Mouse (Mus musculus): ENCODE data around the gene Lactb. TPM values are rescaled to one million over a fixed set of nuclear protein-coding genes. Genes with fewer than 3 reads are reported as not detected.
A peak's percentile ranks its signal among the peaks of the same experiment; 100 is the strongest.

Gene Lactb
- polyA plus RNA-seq, 1 experiment = 9.5 TPM

- Histone ChIP-seq H3K4me3 (ENCODE audit: extremely low read depth, insufficient read depth, insufficient read length) (no peak overlapping the region), H3K27ac (ENCODE audit: insufficient read depth, low read length) (no peak overlapping the region), H3K27me3 (ENCODE audit: control insufficient read depth, insufficient read depth, low read length) (no peaks in the 10 kb centered on the region), H3K36me3 (ENCODE audit: control insufficient read depth, insufficient read depth, low read length) (no peaks in the 10 kb centered on the region), H3K4me1 (ENCODE audit: control insufficient read depth, insufficient read depth, insufficient read length) (no peaks in the 10 kb centered on the region)
- 28% methylated on average over 7 of the region's 7 CpGs for WGBS
- DNase-seq (ENCODE audit: low read depth in 1 of 2, low spot score in 2 of 2) = peak in 1 of 2 experiments; percentile 31
- TF ChIP-seq CTCF (IDR thresholded peaks at IDR 0.05; ENCODE audit: extremely low read depth, insufficient read depth, insufficient read length, insufficient replicate concordance) = no peak
- TF ChIP-seq POLR2A (IDR thresholded peaks at IDR 0.05; ENCODE audit: low read depth, low read length) = no peak
Observed at GRCm38 (mm10) chr9:66985377-66985776, 10.1 kb upstream of the Lactb start.

GRCm38 (mm10) chr9:66982085-66982484, 6.8 kb upstream of the Lactb start:
- no peaks in the 10 kb centered on the region for H3K4me1 ChIP-seq (ENCODE audit: control insufficient read depth, insufficient read depth, insufficient read length)
- no peak for DNase-seq (ENCODE audit: low read depth in 1 of 2, low spot score in 2 of 2)
- H3K27ac ChIP-seq (ENCODE audit: insufficient read depth, low read length) = no peak overlapping the region
- H3K4me3 ChIP-seq (ENCODE audit: extremely low read depth, insufficient read depth, insufficient read length) = no peak overlapping the region
- TF ChIP-seq CTCF (IDR thresholded peaks at IDR 0.05; ENCODE audit: extremely low read depth, insufficient read depth, insufficient read length, insufficient replicate concordance) = no peak
- TF ChIP-seq POLR2A (IDR thresholded peaks at IDR 0.05; ENCODE audit: low read depth, low read length) = no peak
- H3K36me3 ChIP-seq (ENCODE audit: control insufficient read depth, insufficient read depth, low read length) = no peaks in the 10 kb centered on the region
- no peaks in the 10 kb centered on the region for H3K27me3 ChIP-seq (ENCODE audit: control insufficient read depth, insufficient read depth, low read length)
- 89% methylated on average over 7 of the region's 7 CpGs for WGBS

GRCm38 (mm10) chr9:66980458-66980857, 5.2 kb upstream of the Lactb start:
- peaks cover 5% of the 10 kb centered on the region; the same call in 1 of the 2 replicates for H3K4me1 ChIP-seq (ENCODE audit: control insufficient read depth, insufficient read depth, insufficient read length)
- no peaks in the 10 kb centered on the region for H3K36me3 ChIP-seq (ENCODE audit: control insufficient read depth, insufficient read depth, low read length)
- 7% methylated on average over 5 of the region's 5 CpGs for WGBS
- H3K27ac ChIP-seq (ENCODE audit: insufficient read depth, low read length) = no peak overlapping the region
- no peak for TF ChIP-seq POLR2A (IDR thresholded peaks at IDR 0.05; ENCODE audit: low read depth, low read length)
- peak; percentile 66; the same call in 1 of the 2 replicates for TF ChIP-seq CTCF (IDR thresholded peaks at IDR 0.05; ENCODE audit: extremely low read depth, insufficient read depth, insufficient read length, insufficient replicate concordance)
- H3K27me3 ChIP-seq (ENCODE audit: control insufficient read depth, insufficient read depth, low read length) = no peaks in the 10 kb centered on the region
- peak; percentile 52 to 62 for DNase-seq (ENCODE audit: low read depth in 1 of 2, low spot score in 2 of 2)
- no peak overlapping the region for H3K4me3 ChIP-seq (ENCODE audit: extremely low read depth, insufficient read depth, insufficient read length)

GRCm38 (mm10) chr9:66978468-66978867, 3.2 kb upstream of the Lactb start:
- H3K27ac ChIP-seq (ENCODE audit: insufficient read depth, low read length) = no peak overlapping the region
- H3K4me1 ChIP-seq (ENCODE audit: control insufficient read depth, insufficient read depth, insufficient read length) = peaks cover 5% of the 10 kb centered on the region; the same call in 1 of the 2 replicates
- H3K4me3 ChIP-seq (ENCODE audit: extremely low read depth, insufficient read depth, insufficient read length) = no peak overlapping the region
- TF ChIP-seq CTCF (IDR thresholded peaks at IDR 0.05; ENCODE audit: extremely low read depth, insufficient read depth, insufficient read length, insufficient replicate concordance) = no peak
- no peak for TF ChIP-seq POLR2A (IDR thresholded peaks at IDR 0.05; ENCODE audit: low read depth, low read length)
- WGBS = 55% methylated on average over 1 of the region's 1 CpGs
- DNase-seq (ENCODE audit: low read depth in 1 of 2, low spot score in 2 of 2) = no peak
- H3K27me3 ChIP-seq (ENCODE audit: control insufficient read depth, insufficient read depth, low read length) = no peaks in the 10 kb centered on the region
- no peaks in the 10 kb centered on the region for H3K36me3 ChIP-seq (ENCODE audit: control insufficient read depth, insufficient read depth, low read length)

- H3K27me3 ChIP-seq (ENCODE audit: control insufficient read depth, insufficient read depth, low read length) = no peaks in the 10 kb centered on the region
- no peaks in the 10 kb centered on the region for H3K36me3 ChIP-seq (ENCODE audit: control insufficient read depth, insufficient read depth, low read length)
- peak; percentile 12 to 32 for DNase-seq (ENCODE audit: low read depth in 1 of 2, low spot score in 2 of 2)
- 30% methylated on average over 1 of the region's 1 CpGs for WGBS
- TF ChIP-seq POLR2A (IDR thresholded peaks at IDR 0.05; ENCODE audit: low read depth, low read length) (no peak), CTCF (IDR thresholded peaks at IDR 0.05; ENCODE audit: extremely low read depth, insufficient read depth, insufficient read length, insufficient replicate concordance) (no peak)
- H3K27ac ChIP-seq (ENCODE audit: insufficient read depth, low read length) = peak overlapping the region; percentile 88
- H3K4me1 ChIP-seq (ENCODE audit: control insufficient read depth, insufficient read depth, insufficient read length) = peaks cover 5% of the 10 kb centered on the region; the same call in 1 of the 2 replicates
- H3K4me3 ChIP-seq (ENCODE audit: extremely low read depth, insufficient read depth, insufficient read length) = no peak overlapping the region
Observed at GRCm38 (mm10) chr9:66977982-66978381, 2.7 kb upstream of the Lactb start.

- WGBS = 72% methylated on average over 5 of the region's 5 CpGs
- H3K36me3 ChIP-seq (ENCODE audit: control insufficient read depth, insufficient read depth, low read length) = no peaks in the 10 kb centered on the region
- H3K4me3 ChIP-seq (ENCODE audit: extremely low read depth, insufficient read depth, insufficient read length) = no peak overlapping the region
- TF ChIP-seq CTCF (IDR thresholded peaks at IDR 0.05; ENCODE audit: extremely low read depth, insufficient read depth, insufficient read length, insufficient replicate concordance) (no peak), POLR2A (IDR thresholded peaks at IDR 0.05; ENCODE audit: low read depth, low read length) (no peak)
- H3K27ac ChIP-seq (ENCODE audit: insufficient read depth, low read length) = no peak overlapping the region
- H3K4me1 ChIP-seq (ENCODE audit: control insufficient read depth, insufficient read depth, insufficient read length) = peaks cover 5% of the 10 kb centered on the region; the same call in 1 of the 2 replicates
- no peaks in the 10 kb centered on the region for H3K27me3 ChIP-seq (ENCODE audit: control insufficient read depth, insufficient read depth, low read length)
- no peak for DNase-seq (ENCODE audit: low read depth in 1 of 2, low spot score in 2 of 2)
Observed at GRCm38 (mm10) chr9:66977121-66977520, 1.8 kb upstream of the Lactb start.

GRCm38 (mm10) chr9:66974721-66975225, 511 bp downstream of the Lactb start:
- Histone ChIP-seq H3K27me3 (ENCODE audit: control insufficient read depth, insufficient read depth, low read length) (no peaks in the 10 kb centered on the region), H3K4me3 (ENCODE audit: extremely low read depth, insufficient read depth, insufficient read length) (peak overlapping the region; percentile 99), H3K4me1 (ENCODE audit: control insufficient read depth, insufficient read depth, insufficient read length) (peaks cover 5% of the 10 kb centered on the region; the same call in 1 of the 2 replicates), H3K27ac (ENCODE audit: insufficient read depth, low read length) (peak overlapping the region; percentile 96), H3K36me3 (ENCODE audit: control insufficient read depth, insufficient read depth, low read length) (peaks cover 7% of the 10 kb centered on the region)
- no peak for TF ChIP-seq CTCF (IDR thresholded peaks at IDR 0.05; ENCODE audit: extremely low read depth, insufficient read depth, insufficient read length, insufficient replicate concordance)
- TF ChIP-seq POLR2A (IDR thresholded peaks at IDR 0.05; ENCODE audit: low read depth, low read length) = peak; percentile 16; the same call in 1 of the 2 replicates
- under 1% methylated on average over 40 of the region's 41 CpGs for WGBS
- peak; percentile 79 to 89 for DNase-seq (ENCODE audit: low read depth in 1 of 2, low spot score in 2 of 2)

Measured in spleen, adult 2 months (tissue).